Mouse (Mus musculus) olfactory bulb, adult 2 months (tissue): ENCODE measurements at regions not wholly inside any gene's neighbourhood (a gene's known extent, or its start where the extent isn't known, plus 50 kb on each side); places are given as distances from the start of the nearest gene placed in this dataset.
A peak's percentile ranks its signal among the peaks of the same experiment; 100 is the strongest.

Experiments used
- H3K27ac ChIP-seq: fragments of 200-500 bp; 2 replicates; pipeline ENCODE4 v1.5.1; 2012; ENCODE audit warnings: low read depth, low read length; ENCODE audit not compliant: insufficient read depth
- H3K4me1 ChIP-seq: fragments of 200-500 bp; 2 replicates; pipeline ENCODE4 v1.6.1; 2012; ENCODE audit warnings: low read length; ENCODE audit not compliant: control insufficient read depth, insufficient read depth
- H3K4me3 ChIP-seq: fragments of 200-500 bp; 2 replicates; pipeline ENCODE4 v1.5.1; 2012; ENCODE audit warnings: mild to moderate bottlenecking, low read depth, low read length, moderate library complexity; ENCODE audit not compliant: insufficient read depth
- CTCF ChIP-seq: fragments of 200-500 bp; IDR thresholded peaks from 2 replicates; pipeline ENCODE4 v1.5.1; 2012; ENCODE audit warnings: low read depth, mild to moderate bottlenecking, low read length, moderate library complexity; ENCODE audit not compliant: insufficient read depth
- POLR2A ChIP-seq: fragments of 200-500 bp; IDR thresholded peaks from 2 replicates; pipeline ENCODE4 v1.6.1; 2012; ENCODE audit warnings: mild to moderate bottlenecking, low read depth, low read length, moderate library complexity; ENCODE audit not compliant: insufficient read depth
- WGBS: fragments of 180-500 bp; shearing (Covaris S2); methylation state at CpG from one replicate; pipeline ENCODE4 v1.1.7; 2018; 5-methylcytosine and 5-hydroxymethylcytosine counted together

DNA sequence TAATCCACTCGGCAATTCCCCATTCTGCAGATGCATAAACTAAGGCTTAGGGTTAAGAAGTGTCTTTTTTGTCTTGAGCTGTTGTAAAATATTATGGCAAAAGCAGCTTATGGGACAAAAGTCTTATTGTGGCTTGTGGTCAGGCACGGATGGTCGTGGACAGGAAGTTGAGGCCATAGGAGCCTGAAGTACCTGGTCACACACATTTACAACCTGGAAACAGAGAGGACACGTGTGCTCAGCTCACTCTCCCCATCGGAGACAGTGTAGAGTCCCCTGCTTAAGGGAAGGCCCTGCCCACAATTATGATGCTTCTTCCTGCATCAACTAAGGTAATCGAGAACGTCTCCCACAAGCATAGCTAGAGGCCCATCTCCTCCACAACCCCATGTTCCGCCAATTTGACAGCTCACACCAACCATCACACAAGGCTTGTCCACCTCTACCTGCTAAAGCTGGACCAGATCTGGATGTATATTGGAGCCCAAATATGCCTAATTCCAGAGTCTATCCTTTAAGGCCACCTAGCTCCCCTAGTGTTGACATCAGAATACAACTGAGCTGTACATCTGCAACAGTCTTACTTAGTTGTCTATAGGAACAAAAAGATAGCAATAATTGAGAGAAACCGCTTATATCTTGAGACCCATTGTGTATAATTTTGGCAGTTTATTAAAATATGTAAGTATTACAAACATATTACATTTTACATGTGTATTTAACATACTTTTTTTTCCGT lies 89.0 kb downstream of the Dyrk2 start:
- Histone ChIP-seq H3K27ac (no peak overlapping the region), H3K4me3 (no peak overlapping the region), H3K4me1 (peaks cover 5% of the 10 kb centered on the region)
- TF ChIP-seq POLR2A (no peak), CTCF (no peak)
- WGBS, result 91% methylated on average over 10 of the region's 10 CpGs

GRCm38 (mm10) chr10:118781811-118782232 lies 88.2 kb downstream of the Dyrk2 start:
- Histone ChIP-seq H3K4me1 (peaks cover 5% of the 10 kb centered on the region), H3K4me3 (no peak overlapping the region), H3K27ac (0 out of 2 replicates have a peak overlapping the region, but pooled peaks have one; percentile 41)
- TF ChIP-seq POLR2A, result no peak
- no peak for TF ChIP-seq CTCF
- 23% methylated on average over 10 of the region's 10 CpGs for WGBS

DNA sequence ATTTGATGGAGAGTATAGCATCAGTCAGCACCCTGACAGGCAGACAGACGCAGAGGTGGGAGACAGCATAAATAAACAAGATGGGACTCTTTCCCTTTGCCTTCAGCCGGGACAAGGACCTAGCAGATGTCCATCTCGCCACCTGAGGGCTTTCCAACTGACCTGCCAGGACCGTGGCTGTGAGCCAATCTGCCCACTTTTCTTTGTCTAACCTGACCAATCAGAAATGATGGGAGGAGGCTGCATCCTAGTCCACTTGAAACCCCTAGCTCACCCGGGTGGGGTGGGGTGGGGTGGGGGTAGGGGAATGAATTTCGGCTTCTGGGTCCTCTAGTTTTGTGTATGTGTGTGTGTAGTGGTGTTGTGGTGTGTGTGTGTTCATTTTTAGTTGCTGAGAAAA lies 87.4 kb downstream of the Dyrk2 start:
- TF ChIP-seq CTCF, result no peak
- Histone ChIP-seq H3K27ac (0 out of 2 replicates have a peak overlapping the region, but pooled peaks have one; percentile 18), H3K4me3 (no peak overlapping the region), H3K4me1 (peaks cover 5% of the 10 kb centered on the region)
- 79% methylated on average over 6 of the region's 6 CpGs for WGBS

GRCm38 (mm10) chr10:118787280-118787690 lies 82.7 kb downstream of the Dyrk2 start:
- no peak overlapping the region for H3K27ac ChIP-seq
- H3K4me3 ChIP-seq, result no peak overlapping the region
- H3K4me1 ChIP-seq, result peaks cover 5% of the 10 kb centered on the region
- no peak for TF ChIP-seq CTCF
- no peak for TF ChIP-seq POLR2A
- 94% methylated on average over 8 of the region's 8 CpGs for WGBS

GRCm38 (mm10) chr10:118792352-118793100 lies 77.5 kb downstream of the Dyrk2 start:
- peaks cover 2% of the 10 kb centered on the region; the same call in 1 of the 2 replicates for H3K4me1 ChIP-seq
- no peak overlapping the region for H3K4me3 ChIP-seq
- TF ChIP-seq CTCF, result no peak
- no peak for TF ChIP-seq POLR2A
- H3K27ac ChIP-seq, result no peak overlapping the region
- WGBS, result 56% methylated on average over 15 of the region's 15 CpGs

DNA sequence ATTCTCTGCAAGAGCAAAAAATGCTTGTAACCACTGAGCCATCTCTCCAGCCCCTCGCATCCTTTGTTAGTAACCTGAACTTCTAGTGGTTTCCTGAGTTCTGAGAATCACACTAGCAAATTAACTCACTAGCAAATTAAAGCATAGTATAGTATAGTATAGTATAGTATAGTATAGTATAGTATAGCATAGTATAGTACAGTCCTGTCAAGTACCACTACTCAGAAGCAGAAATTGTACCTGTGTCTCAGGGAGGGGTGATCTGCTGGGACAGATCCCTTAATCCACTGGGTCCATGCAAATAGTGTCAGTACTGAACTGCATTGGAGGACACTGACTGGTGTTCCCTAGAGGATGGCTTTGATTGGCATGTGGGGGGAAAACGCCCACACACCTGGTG lies 76.2 kb downstream of the Dyrk2 start:
- Histone ChIP-seq H3K27ac (no peak overlapping the region), H3K4me1 (peaks cover 2% of the 10 kb centered on the region; the same call in 1 of the 2 replicates), H3K4me3 (no peak overlapping the region)
- no peak for TF ChIP-seq CTCF
- TF ChIP-seq POLR2A, result no peak
- 96% methylated on average over 2 of the region's 2 CpGs for WGBS

GRCm38 (mm10) chr10:118794395-118795060 lies 75.5 kb downstream of the Dyrk2 start:
- no peak overlapping the region for H3K27ac ChIP-seq

GRCm38 (mm10) chr10:118795061-118795407 lies 75.0 kb downstream of the Dyrk2 start:
- Histone ChIP-seq H3K27ac (no peak overlapping the region), H3K4me1 (peaks cover 2% of the 10 kb centered on the region; the same call in 1 of the 2 replicates), H3K4me3 (no peak overlapping the region)
- TF ChIP-seq POLR2A (no peak), CTCF (no peak)
- WGBS, result 88% methylated on average over 3 of the region's 3 CpGs

More at GRCm38 (mm10) chr10:118794395-118795060, 75.5 kb downstream of the Dyrk2 start:
- Histone ChIP-seq H3K4me1 (peaks cover 2% of the 10 kb centered on the region; the same call in 1 of the 2 replicates), H3K4me3 (no peak overlapping the region)
- TF ChIP-seq CTCF, result no peak
- TF ChIP-seq POLR2A, result no peak
- 40% methylated on average over 9 of the region's 9 CpGs for whole genome bisulfite sequencing

GRCm38 (mm10) chr10:118796512-118796911 lies 73.5 kb downstream of the Dyrk2 start:
- TF ChIP-seq POLR2A (no peak), CTCF (no peak)
- peaks cover 2% of the 10 kb centered on the region; the same call in 1 of the 2 replicates for H3K4me1 ChIP-seq
- WGBS, result 90% methylated on average over 7 of the region's 7 CpGs
- H3K4me3 ChIP-seq, result no peak overlapping the region
- H3K27ac ChIP-seq, result no peak overlapping the region
